Mouse (Mus musculus) urinary bladder, postnatal 25 days (tissue): ENCODE measurements around the gene Bcan.

ENCODE experiments used
- DNase-seq: peaks from one replicate; pipeline ENCODE4 v3.0.0; 2022; ENCODE audit warnings: low spot score

Gene Bcan

DNA sequence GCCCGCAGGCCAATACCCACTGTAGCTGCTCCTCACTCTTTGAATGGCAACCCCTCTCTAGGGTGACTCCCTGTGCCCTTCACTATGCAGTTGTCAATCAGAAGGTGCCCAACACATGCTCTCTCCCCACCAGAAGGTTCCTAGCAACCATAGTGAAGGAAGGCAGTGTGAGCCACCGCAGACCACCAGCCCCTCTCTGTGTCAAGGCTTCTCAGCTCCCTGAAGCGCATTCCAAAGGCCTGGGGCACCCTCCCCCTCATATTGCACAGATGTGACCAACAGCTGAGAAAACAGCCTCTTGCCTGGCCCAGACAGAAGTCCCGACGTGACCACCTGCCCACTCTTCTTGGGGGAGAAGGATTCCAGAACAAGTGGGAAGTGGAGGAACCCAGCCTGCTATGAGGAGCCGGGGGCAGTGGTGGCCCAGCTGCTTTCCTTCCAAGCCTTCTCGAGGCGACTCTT, 27.8 kb downstream of the Bcan start:
- no peak for DNase-seq

DNA sequence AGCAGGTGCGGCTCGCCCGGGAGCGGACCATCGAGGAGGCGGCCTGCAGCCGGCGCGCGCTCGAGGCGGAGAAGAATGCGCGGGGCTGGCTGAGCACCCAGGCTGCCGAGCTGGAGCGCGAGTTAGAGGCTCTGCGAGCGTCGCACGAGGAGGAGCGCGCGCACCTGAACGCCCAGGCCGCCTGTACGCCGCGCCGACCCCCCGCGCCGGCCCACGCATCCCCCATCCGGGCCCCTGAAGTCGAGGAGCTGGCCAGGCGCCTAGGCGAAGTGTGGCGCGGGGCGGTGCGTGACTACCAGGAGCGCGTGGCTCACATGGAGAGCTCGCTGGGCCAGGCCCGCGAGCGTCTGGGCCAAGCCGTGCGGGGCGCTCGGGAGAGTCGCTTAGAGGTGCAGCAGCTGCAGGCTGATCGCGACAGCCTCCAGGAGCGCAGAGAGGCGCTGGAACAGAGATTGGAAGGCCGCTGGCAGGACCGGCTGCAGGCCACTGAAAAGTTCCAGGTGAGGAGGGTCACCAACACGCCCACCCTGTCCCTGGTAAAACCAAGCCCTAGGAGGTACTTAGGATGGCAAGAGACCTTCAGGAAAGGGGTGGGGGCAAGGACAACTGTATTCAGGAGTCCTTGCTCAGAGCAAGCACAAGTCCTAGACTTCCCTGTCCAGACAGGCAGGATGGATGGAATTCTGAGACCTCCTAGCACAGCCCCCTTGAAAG, 28.4 kb downstream of the Bcan start:
- DNase-seq: no peak

DNA sequence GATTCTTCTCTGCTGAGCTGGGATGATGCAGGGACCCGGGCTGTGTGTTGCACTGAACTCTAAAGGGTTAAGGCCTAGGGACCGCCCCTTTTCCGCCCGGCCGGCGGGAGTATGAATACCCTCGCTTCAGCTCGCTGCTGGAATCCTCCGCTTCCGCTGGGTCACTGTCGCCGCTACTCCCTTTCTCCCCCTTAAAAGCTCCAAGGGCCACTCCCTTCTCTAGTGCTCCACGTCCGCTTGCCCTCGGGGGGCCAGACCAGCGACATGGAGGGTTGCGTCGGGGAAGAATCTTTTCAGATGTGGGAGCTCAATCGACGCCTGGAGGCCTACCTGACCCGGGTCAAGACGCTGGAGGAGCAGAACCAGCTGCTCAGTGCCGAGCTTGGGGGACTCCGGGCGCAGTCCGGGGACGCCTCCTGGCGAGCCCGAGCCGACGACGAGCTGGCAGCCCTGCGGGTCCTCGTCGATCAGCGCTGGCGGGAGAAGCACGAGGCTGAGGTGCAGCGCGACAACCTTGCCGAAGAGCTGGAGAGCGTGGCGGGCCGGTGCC, 29.0 kb downstream of the Bcan start, which contains the start of gene Nes:
Gene Nes, plus strand, starts transcription at position 140 of the 550 bp plus-strand sequence.
- DNase-seq: peak; percentile 38

DNA sequence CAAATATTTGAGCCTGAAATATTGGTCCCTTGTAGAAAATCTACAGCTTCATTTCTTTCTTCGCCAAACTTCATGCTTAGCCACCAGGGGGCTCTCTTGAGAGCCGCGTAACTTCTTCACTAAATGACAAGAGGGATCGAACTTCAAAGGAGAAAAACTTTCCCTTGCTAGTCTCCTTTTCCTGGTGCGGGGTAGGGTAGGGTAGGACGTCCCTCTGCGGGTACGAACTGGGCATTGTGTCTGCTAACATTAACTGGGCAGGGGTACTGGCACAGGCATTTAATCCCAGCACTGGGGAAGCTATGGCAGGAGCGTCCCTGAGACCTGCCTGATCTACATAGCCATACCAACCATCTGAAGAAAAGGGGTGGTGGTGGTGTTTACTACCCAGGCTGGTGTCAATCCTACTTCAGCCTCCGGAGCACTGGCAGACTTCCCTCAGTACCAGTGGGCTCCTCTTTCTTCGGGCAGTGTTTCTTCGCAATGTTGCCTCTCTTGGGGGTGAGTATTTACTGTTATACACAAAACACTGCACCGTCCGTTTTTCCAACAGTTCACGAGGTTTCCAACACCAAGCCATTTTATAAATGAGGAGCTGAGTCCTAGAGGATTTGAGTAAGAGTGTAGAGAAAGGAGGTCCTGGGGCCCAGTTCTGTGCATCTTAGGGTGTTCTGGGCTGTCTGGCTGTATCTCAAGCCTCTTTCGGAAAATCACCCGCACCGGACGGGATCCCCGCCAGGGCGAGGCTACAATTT, 29.7 kb downstream of the Bcan start:
- peak; percentile 60 for DNase-seq

DNA sequence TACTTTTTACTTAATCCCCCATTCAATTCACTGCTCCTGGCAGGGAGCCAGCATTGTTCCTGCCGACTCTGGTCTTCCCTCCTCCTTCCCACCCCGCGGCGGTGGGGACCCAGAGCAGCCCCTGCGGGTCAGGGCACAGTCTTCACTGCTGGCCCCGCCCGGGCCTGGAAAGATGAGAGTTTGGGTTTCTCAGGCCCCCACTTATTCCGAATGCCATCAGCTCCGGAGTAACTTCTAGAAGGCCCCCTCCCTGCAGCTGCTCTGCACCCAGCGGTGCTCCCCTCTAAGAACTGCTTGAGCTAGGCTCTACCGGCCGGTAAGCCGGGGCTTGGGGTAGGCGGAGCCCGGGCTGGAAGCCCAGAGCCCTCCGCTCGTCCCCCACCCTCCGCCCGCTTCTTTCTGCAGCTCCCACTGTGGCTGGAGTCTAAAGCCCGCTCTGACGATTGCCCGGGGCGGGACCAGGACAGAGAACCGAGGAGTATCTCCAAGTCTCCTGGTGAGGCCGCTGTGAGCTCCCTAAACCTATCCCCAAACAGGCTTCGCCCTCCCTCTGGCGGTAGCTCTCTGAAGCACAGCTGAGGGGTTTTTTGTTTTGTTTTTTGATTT, 39.3 kb downstream of the Bcan start:
- DNase-seq: peak; percentile 77

DNA sequence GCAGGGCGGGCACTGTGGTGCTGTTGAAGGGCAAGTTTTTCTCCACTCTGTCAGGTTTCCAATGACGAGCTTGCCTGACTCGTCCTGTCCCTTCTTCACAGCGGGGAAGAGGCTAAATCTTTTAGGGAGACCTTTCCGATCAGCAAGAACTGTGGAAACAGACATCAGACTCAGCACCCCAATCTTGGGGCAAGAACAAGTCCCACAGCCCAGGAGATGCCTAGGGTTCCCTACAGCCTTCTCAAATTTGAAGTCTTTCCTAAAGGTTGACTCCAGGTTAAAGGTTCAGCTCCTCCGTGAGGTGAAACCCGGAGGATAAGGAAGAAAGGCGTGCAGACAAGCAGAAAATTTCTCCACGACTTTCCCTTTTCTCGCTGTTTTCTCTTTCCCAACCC, 39.8 kb downstream of the Bcan start:
- no peak for DNase-seq

DNA sequence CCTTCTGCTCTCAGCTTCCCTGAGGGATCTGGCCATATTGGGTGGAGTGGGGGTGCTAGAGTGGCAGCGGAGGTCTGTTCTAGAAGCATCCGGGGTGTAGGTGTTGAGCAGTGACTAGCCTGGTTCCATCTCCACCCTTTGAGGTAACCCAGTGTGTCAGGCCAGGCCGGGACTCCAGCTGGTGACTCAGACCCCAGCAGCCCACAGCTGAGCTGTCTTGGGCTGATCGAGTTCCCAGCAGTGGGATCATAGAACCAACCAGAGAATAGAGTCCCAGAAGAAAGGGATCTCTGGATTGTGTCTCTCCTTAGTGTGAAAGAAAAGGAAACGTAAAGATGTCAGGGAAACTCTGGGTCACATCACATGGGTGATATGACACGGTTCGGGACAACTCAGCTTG, 40.7 kb downstream of the Bcan start:
- no peak for DNase-seq

DNA sequence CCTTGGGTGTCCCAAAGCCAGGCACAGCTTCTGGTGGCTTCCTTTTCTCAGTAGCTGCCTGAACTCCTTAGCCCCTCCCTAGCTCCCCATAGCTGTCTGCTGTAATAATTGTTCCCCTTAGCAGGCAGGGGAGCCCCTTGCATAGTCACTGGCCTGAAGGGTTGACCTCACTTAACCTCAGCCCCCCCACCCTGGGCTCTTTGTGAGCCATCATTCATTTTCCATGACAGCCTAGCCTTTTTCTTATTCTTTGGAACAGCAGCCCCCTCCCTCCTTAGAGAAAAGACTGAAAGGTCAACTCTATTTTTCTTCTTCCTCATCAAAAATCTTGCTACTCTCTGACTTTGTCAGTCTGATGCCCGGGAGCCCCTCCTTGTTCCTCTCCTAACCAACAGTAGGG, 41.1 kb downstream of the Bcan start:
- no peak for DNase-seq

DNA sequence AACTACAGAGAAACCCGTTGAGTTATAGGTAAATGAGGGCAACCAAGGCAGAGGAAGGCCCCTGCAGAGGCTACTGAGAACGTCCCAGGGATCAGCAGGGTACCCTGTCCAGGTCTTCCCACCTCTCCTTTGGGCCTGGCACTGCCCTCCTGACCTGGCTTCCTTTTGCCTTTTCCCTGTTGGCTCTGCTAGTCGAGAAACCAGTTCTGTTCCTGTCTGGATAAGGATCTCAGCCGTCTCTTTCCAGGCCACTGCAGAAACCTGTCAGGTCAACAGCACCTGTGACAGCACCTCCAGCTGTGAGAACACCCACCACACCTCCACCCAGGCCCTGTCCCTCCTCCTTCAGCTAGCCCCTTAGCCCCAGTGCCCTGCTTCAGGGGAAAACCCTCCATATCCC, 41.6 kb downstream of the Bcan start:
- no peak for DNase-seq

DNA sequence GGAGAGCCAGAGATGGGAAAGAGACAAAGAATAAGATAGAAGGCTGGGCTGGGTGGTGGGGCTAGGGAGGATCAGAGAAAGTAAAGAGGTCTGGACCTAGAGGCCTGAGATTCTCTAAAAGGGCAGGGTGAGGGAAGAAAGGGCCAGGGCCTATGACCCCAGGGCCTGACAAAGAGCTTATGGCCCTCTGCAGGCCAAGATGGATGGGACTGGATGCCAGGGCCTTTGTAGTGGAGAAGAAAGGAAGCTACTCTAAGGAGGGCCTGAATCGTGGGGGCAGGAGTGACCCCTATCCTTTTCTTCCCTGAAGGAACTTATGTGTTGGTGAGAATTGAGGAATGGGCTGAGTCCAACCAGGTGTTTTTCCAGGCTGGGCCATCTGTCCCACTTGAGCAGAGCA, 42.0 kb downstream of the Bcan start:
- no peak for DNase-seq

DNA sequence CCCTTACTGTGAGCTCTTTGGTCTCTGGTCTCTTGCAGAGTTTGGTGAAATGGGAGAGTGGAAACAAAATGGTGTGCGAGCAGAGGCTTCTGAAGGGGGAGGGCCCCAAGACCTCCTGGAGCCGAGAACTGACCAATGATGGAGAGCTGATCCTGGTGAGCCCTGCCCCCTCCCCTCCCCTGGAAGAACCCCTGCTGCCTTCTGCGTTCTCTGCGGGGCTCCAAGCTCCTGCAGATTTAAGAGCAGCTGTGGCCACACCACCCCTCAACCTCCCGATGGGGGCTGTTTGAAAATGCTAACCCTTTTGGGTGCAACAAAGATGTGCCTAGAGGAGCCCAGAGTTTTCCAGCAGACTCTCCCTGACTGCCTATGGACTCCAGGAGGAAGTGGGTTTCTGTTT, 47.6 kb downstream of the Bcan start:
- DNase-seq: no peak

DNA sequence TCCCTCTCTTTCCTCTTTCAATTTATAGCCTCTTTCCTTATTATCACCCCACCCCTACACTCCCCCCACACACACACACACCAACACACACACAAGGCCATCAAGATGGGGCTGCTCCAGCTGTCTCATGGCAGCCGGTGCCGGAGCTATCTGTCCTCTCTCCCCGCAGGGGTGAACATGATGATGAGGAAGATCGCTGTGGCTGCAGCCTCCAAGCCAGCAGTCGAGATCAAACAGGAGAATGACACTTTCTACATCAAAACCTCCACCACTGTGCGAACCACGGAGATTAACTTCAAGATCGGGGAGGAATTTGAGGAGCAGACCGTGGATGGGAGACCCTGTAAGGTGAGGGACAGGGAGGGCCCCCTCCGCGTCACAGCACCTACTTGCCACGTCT, 48.1 kb downstream of the Bcan start:
- no peak for DNase-seq

DNA sequence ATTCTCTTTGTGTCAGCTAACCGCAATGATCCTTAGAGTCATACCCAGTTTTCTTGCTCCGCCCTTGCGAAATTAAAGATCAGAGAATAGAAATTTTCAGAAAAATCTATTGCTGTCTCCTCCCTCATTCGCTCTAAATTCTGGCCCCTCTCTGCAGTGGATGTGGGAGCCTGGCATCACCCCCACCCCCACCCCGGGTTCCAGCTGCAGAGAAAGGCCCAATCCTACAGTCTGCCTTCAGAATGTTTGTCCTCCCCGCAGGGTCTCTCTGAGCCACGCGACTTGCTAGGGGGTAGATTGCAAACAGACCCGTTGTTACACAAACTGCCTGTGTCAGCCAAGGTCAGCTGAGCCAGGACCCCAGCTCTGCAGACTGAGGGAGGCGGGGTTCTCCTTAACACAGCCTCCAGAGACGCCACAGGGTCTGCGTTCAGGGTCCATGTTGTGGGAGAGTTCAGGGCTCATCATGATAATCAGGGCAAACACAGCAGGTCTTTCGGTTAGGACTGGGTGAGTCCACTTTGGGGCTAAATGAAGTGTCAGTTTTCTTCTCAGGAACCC, 50.0 kb downstream of the Bcan start:
- DNase-seq: no peak

DNA sequence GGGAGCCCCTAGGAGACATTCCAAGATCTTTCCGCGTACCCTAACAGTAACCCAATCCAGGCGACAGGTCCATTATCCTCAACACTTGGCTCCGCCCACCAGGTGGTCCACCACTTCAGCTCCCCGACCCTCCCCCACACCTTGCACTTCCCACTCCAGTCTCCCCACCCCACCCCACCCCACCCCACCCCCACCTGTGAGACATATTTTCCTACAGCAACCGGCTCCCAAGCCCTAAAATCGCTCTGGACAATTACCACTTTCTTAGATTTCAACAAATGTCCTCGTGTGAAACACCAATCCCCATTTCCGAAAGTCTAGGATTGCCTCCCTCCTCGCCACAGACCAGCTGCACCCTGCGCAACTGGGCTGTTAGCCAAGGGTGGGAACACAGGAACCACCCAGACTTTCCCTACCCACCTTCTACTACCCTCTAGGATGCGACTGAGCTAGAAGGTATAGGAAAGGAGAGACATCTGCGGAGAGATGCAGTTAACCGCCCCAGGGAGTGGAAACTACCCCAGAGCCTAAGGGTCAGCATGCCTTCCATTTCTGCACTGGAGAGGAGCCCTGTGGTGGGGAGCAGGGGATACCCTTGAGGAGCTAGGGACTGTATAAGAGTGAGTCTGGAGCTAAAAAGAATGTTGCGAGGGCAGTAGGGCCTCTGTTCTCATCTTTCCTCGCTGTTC, 50.6 kb downstream of the Bcan start:
- DNase-seq: no peak

DNA sequence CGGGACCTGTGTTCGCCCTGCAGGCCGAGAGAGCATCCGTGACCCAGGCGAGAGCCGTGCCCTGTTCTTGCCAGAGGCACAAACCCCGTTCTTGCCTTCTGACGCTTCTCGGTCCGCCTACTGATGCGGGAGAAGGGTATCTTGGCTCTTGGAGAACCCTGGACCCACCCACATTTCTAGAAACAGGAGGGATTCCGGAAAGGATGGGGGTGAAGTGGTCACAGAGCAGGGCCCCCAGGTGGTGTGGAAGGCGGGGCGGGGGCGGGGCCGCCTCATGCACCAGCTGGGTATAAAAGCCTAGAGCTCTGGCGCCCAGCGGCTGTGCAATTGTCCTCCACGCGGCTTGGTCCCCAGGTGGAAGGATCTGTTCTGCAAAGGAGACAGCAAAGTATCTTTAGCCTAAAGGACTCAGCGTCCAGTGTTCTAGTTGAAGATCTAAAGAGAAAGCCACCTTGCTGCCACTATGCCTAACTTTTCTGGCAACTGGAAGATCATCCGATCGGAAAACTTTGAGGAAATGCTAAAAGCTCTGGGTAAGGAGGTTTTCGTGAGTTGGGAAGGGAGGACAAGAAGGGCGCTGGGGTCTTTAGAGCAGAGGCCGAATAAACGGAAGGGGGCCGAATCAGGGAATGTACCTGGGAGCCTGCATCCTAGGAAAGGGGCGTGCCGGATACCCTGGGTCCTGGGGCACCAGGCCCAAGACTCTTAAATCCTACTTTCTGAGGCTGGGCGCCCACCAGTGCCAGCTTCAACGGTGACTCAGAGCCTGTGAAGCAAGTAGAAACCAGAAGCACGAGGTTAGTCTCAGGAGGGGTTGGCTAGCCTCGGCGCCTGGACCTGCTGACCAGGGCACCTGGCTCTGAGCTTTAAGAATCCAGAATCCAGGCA, 51.4 kb downstream of the Bcan start, which contains the start of gene Crabp2:
Gene Crabp2, plus strand, starts transcription at position 289 of the 888 bp plus-strand sequence.
- no peak for DNase-seq

DNA sequence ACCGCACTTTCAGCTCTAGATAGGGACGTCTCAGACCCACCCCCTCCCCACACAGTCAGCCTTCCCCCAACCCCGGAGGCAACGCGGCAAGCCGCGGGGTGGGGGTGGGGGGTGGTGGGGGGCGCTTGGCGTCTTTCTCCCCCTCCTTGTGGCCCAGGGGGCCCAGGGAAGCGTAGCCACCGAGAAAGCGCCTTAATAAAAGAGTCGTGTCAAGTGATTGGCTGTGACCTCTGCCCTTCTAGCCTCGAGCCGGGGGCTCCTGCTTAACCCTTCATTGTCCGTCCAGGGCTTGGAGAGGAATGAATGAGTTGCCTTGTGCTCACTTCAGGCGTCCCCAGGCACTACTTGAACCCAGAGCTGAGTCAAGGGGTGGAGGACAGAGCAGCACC, 52.2 kb downstream of the Bcan start:
- DNase-seq: no peak

DNA sequence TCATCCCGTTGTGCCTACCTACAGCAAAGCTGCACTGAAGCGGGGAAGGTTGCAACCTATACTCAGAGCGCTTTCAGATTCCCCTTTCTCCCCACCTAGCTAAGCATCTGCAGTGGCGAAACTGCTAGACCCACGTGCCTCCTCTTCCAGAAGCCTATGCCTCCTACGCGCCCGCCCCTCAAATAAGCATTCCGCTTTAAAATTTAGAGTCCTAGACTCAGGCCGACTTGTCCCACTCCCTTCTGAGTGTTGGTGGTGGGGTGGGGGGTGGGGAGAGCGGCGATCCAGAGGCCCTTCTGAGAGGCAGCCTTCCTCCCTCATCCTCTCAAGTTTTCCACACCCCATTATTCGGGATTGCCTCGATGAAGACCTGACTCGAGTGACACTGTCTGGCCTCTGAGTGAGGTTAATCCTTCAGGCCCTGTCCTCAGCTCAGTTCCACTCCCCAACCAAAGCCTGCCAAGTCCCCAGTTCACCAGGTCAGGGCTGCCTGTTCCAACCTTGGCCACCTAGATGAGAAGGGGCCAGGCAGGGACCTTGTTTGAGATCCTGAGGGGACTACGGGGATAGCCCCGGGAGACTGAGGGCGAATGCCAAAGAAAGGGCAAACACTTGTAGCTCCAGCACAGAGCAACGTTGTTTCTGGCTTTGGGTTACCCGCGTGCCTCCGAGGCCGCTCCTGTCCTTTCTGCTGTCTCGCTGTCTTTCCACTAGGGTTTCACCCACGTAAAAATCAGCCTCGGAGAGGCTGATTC, 52.8 kb downstream of the Bcan start:
- DNase-seq: no peak

DNA sequence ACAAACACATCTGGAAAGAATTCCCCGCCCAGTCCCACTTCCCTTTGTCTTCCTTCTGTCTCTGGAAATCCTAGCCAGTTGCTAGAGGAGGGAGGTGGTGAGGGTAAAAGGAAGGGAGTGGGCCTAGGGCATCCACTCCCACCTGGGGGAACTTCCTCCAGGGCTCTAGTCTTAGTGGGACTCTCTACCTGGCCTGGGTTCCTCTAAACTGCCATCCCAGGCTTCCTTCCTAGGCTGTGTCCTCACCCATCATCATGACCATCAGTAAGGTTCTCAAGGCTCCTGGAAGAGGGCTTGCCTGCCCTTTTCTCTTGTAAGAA, 53.5 kb downstream of the Bcan start:
- no peak for DNase-seq

DNA sequence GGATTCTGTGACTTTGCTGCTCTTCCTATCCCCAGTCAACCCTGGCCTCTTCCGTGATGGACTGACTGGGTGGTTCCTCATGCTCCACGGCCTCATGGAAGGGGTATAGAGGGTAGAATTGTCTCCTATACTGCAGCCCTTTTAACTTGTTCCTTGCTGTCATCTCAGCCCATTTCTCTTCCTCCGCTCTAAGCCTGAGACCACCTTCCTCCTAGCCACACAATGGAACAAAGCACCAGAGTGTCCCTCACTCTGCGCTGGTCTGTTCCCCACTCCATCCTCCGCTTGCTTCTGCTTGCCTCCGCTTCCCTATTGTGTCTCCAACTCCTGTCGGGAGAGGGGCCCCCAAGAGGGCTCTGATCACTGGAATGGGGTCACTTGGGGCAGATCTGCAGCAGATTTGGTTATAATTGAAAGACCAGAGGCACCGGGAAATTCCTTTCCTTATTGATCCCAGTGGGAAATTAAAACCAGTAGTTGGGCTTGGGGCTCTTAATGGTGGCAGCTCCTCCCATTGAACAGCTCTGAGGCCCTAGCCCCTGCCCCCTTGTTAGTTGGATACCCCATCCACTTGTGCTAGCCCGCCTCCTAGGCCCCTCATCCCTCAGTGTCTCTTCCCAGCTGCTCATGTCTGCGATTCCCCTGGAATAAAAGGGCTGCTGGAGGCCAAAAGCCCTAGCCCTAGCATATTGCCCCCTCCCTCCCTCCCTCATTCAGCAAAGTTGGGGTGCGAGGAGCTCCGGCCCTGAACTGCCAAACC, 54.1 kb downstream of the Bcan start:
- no peak for DNase-seq
